Mouse (Mus musculus) MEL (cell line): ENCODE measurements at regions not wholly inside any gene's neighbourhood (a gene's known extent, or its start where the extent isn't known, plus 50 kb on each side); places are given as distances from the start of the nearest gene placed in this dataset.

Experiments
- DNase-seq: peaks from one replicate; pipeline ENCODE4 v3.0.0; 2011; ENCODE audit warnings: low read depth, low spot score
- H3K27ac ChIP-seq: 2 replicates; pipeline ENCODE4 v1.5.1; 2012; ENCODE audit warnings: low read depth, mild to moderate bottlenecking, control low read depth, low read length, moderate library complexity; ENCODE audit not compliant: control insufficient read depth
- H3K27me3 ChIP-seq, 2 experiments: fragments of 150-350 bp in 1 of 2; sonication (generic) in 1 of 2; 2 replicates each; pipeline ENCODE4 v1.6.1; 2012; ENCODE audit warnings: low read length in 2 of 2, mild to moderate bottlenecking in 2 of 2, improper control_type of control experiment in 1 of 2, moderate library complexity in 1 of 2; ENCODE audit not compliant: insufficient read depth in 2 of 2, control insufficient read depth in 1 of 2
- H3K36me3 ChIP-seq, 2 experiments: 2 replicates each; pipeline ENCODE4 v1.6.1; 2012 to 2014; ENCODE audit warnings: low read length in 2 of 2, improper control_type of control experiment in 1 of 2, inconsistent platforms in 1 of 2, mild to moderate bottlenecking in 1 of 2; ENCODE audit not compliant: insufficient read depth in 2 of 2, control insufficient read depth in 1 of 2
- H3K4me1 ChIP-seq, 2 experiments: fragments of 150-350 bp in 1 of 2; sonication (generic) in 1 of 2; 2 replicates each; pipeline ENCODE4 v1.6.1; 2012; ENCODE audit warnings: low read length in 2 of 2, improper control_type of control experiment in 1 of 2, mild to moderate bottlenecking in 1 of 2; ENCODE audit not compliant: insufficient read depth in 2 of 2, control insufficient read depth in 1 of 2
- H3K4me3 ChIP-seq, 2 experiments: fragments of 150-350 bp in 1 of 2; sonication (generic) in 1 of 2; 2 replicates each; pipeline ENCODE4 v1.5.1; 2012; ENCODE audit warnings: low read depth in 2 of 2, low read length in 2 of 2, mild to moderate bottlenecking in 2 of 2, moderate library complexity in 2 of 2, control low read depth in 1 of 2, improper control_type of control experiment in 1 of 2; ENCODE audit not compliant: control insufficient read depth in 1 of 2, insufficient read depth in 1 of 2
- H3K79me2 ChIP-seq: 2 replicates; pipeline ENCODE4 v1.6.1; 2012; ENCODE audit warnings: mild to moderate bottlenecking, low read length, moderate library complexity; ENCODE audit not compliant: control insufficient read depth, poor library complexity, insufficient read depth
- H3K9ac ChIP-seq: 2 replicates; pipeline ENCODE4 v1.6.1; 2012; ENCODE audit warnings: low read depth, mild to moderate bottlenecking, control low read depth, low read length, moderate library complexity; ENCODE audit not compliant: control insufficient read depth, poor library complexity, severe bottlenecking
- H3K9me3 ChIP-seq: fragments of 150-350 bp; sonication (generic); replicated peaks from 2 replicates; pipeline ENCODE4 v1.6.1; 2012; ENCODE audit warnings: mild to moderate bottlenecking, low read length, improper control_type of control experiment, moderate library complexity; ENCODE audit not compliant: insufficient read depth
- BHLHE40 ChIP-seq: IDR thresholded peaks from 2 replicates; pipeline ENCODE4 v1.6.1; 2012; ENCODE audit warnings: low read depth, mild to moderate bottlenecking, inconsistent platforms, low read length, improper control_type of control experiment, borderline replicate concordance
- CTCF ChIP-seq, 3 experiments: IDR thresholded peaks in 2 of 3; conservative IDR thresholded peaks in 1 of 3; 2 replicates each; pipeline ENCODE4 v1.5.1; 2011 to 2012; ENCODE audit warnings: low read length in 3 of 3, low read depth in 2 of 3, mild to moderate bottlenecking in 2 of 3, improper control_type of control experiment in 1 of 3, inconsistent platforms in 1 of 3, mixed read lengths in 1 of 3, moderate library complexity in 1 of 3; ENCODE audit not compliant: control insufficient read depth in 1 of 3, insufficient read depth in 1 of 3, poor library complexity in 1 of 3, severe bottlenecking in 1 of 3
- EP300 ChIP-seq, 2 experiments: IDR thresholded peaks; 2 replicates each; pipeline ENCODE4 v1.6.1; 2011; ENCODE audit warnings: improper control_type of control experiment in 2 of 2, low read length in 2 of 2, low read depth in 1 of 2, mild to moderate bottlenecking in 1 of 2
- ETS1 ChIP-seq: IDR thresholded peaks from 2 replicates; pipeline ENCODE4 v1.6.1; 2012; ENCODE audit warnings: low read depth, mild to moderate bottlenecking, inconsistent platforms, low read length, improper control_type of control experiment, moderate library complexity
- GABPA ChIP-seq: IDR thresholded peaks from 2 replicates; pipeline ENCODE4 v1.6.1; 2012; ENCODE audit warnings: low read depth, mild to moderate bottlenecking, inconsistent platforms, low read length, improper control_type of control experiment, moderate library complexity
- GATA1 ChIP-seq: IDR thresholded peaks from 2 replicates; pipeline ENCODE4 v1.6.1; 2011; ENCODE audit warnings: low read depth, low read length, improper control_type of control experiment
- KAT2A ChIP-seq: conservative IDR thresholded peaks from 2 replicates; pipeline ENCODE4 v1.6.1; 2012; ENCODE audit warnings: low read depth, low read length, improper control_type of control experiment, inconsistent platforms
- MAFK ChIP-seq: IDR thresholded peaks from 2 replicates; pipeline ENCODE4 v1.6.1; 2011; ENCODE audit warnings: low read depth, mild to moderate bottlenecking, low read length, improper control_type of control experiment, borderline replicate concordance
- MAZ ChIP-seq: IDR thresholded peaks from 2 replicates; pipeline ENCODE4 v1.6.1; 2012; ENCODE audit warnings: low read depth, mild to moderate bottlenecking, inconsistent platforms, low read length, improper control_type of control experiment
- MEF2A ChIP-seq: IDR thresholded peaks from 2 replicates; pipeline ENCODE4 v1.6.1; 2014; ENCODE audit warnings: low read depth, mild to moderate bottlenecking, inconsistent platforms, low read length, improper control_type of control experiment; ENCODE audit not compliant: poor library complexity, insufficient replicate concordance, severe bottlenecking; ENCODE audit errors: extremely low read depth
- MYB ChIP-seq: IDR thresholded peaks from 2 replicates; pipeline ENCODE4 v1.6.1; 2011; ENCODE audit warnings: mild to moderate bottlenecking, low read depth, low read length, improper control_type of control experiment
- MYC ChIP-seq: IDR thresholded peaks from 2 replicates; pipeline ENCODE4 v1.6.1; 2011; ENCODE audit warnings: low read depth, mild to moderate bottlenecking, low read length, improper control_type of control experiment, moderate library complexity
- NELFE ChIP-seq: IDR thresholded peaks from 2 replicates; pipeline ENCODE4 v1.6.1; 2011; ENCODE audit warnings: low read depth, low read length, improper control_type of control experiment
- POLR2A ChIP-seq, 2 experiments: IDR thresholded peaks; 2 replicates each; pipeline ENCODE4 v1.6.1; 2011 to 2012; ENCODE audit warnings: low read length in 2 of 2, mild to moderate bottlenecking in 2 of 2, control low read depth in 1 of 2, improper control_type of control experiment in 1 of 2, low read depth in 1 of 2, moderate library complexity in 1 of 2; ENCODE audit not compliant: control insufficient read depth in 1 of 2, insufficient read depth in 1 of 2, poor library complexity in 1 of 2
- POLR2AphosphoS5 ChIP-seq: IDR thresholded peaks from 2 replicates; pipeline ENCODE4 v1.6.1; 2012; ENCODE audit warnings: low read depth, borderline replicate concordance, mild to moderate bottlenecking, inconsistent platforms, low read length, moderate library complexity, mixed read lengths
- RCOR1 ChIP-seq: IDR thresholded peaks from 2 replicates; pipeline ENCODE4 v1.6.1; 2012; ENCODE audit warnings: low read depth, mild to moderate bottlenecking, inconsistent platforms, low read length, improper control_type of control experiment
- SIN3A ChIP-seq: IDR thresholded peaks from 2 replicates; pipeline ENCODE4 v1.6.1; 2012; ENCODE audit warnings: low read length, improper control_type of control experiment, inconsistent platforms
- SMC3 ChIP-seq: IDR thresholded peaks from 2 replicates; pipeline ENCODE4 v1.6.1; 2011; ENCODE audit warnings: low read depth, low read length, improper control_type of control experiment
- TAL1 ChIP-seq: IDR thresholded peaks from 2 replicates; pipeline ENCODE4 v1.6.1; 2012; ENCODE audit warnings: mild to moderate bottlenecking, inconsistent platforms, low read length, moderate library complexity, mixed read lengths
- USF1 ChIP-seq: IDR thresholded peaks from 2 replicates; pipeline ENCODE4 v1.6.1; 2014; ENCODE audit warnings: low read depth, mild to moderate bottlenecking, inconsistent platforms, low read length, improper control_type of control experiment, moderate library complexity
- USF2 ChIP-seq, 2 experiments: IDR thresholded peaks; 2 replicates each; pipeline ENCODE4 v1.6.1; 2011 to 2012; ENCODE audit warnings: improper control_type of control experiment in 2 of 2, low read length in 2 of 2, borderline replicate concordance in 1 of 2, inconsistent platforms in 1 of 2, low read depth in 1 of 2, mild to moderate bottlenecking in 1 of 2; ENCODE audit not compliant: insufficient read depth in 1 of 2
- ZC3H11A ChIP-seq: IDR thresholded peaks from 2 replicates; pipeline ENCODE4 v1.6.1; 2012; ENCODE audit warnings: low read depth, mild to moderate bottlenecking, inconsistent platforms, low read length, improper control_type of control experiment
- ZKSCAN1 ChIP-seq: IDR thresholded peaks from 2 replicates; pipeline ENCODE4 v1.6.1; 2012; ENCODE audit warnings: low read depth, mild to moderate bottlenecking, inconsistent platforms, low read length, improper control_type of control experiment, moderate library complexity
- ZNF384 ChIP-seq: IDR thresholded peaks from 2 replicates; pipeline ENCODE4 v1.6.1; 2012; ENCODE audit warnings: low read depth, mild to moderate bottlenecking, inconsistent platforms, low read length, improper control_type of control experiment

DNA sequence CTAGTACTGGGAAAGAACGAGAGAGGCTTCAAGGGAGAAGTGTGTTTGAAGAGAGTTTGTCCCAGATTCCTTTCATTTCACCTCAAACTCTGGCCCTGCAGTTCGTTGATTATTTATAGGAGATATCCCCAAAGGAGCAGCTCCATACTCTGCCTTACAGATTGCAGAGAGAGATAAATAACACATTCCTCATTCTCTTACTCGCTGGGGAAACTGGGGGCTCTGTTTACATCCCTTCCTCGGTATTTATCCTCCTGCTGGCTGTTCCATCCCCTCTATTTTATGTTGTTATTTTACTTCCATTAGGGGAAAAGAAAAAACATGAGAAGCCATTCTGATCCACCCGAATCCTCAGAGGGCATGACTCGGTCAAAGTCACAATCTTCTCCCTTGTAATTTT lies 447.5 kb upstream of the Pappa start:
- no peaks in the 10 kb centered on the region for H3K27me3 ChIP-seq
- no peak overlapping the region for H3K9ac ChIP-seq
- TF ChIP-seq SMC3 (no peak), SIN3A (no peak), CTCF (IDR thresholded peaks at IDR 0.05 in 2 of 3, conservative IDR thresholded peaks at IDR 0.05 in 1 of 3; ENCODE audit: control insufficient read depth in 1 of 3, insufficient read depth in 1 of 3, low read depth in 2 of 3, low read length in 3 of 3, poor library complexity in 1 of 3, severe bottlenecking in 1 of 3) (no peak), KAT2A (no peak), ZKSCAN1 (no peak), ETS1 (no peak), MEF2A (no peak), MYB (no peak), MYC (no peak)
- no peaks in the 10 kb centered on the region for H3K79me2 ChIP-seq
- H3K4me3 ChIP-seq: no peak overlapping the region
- no peaks in the 10 kb centered on the region for H3K4me1 ChIP-seq
- no peaks in the 10 kb centered on the region for H3K36me3 ChIP-seq
- DNase-seq: no peak
- no peak overlapping the region for H3K27ac ChIP-seq
- no peaks in the 10 kb centered on the region for H3K9me3 ChIP-seq

DNA sequence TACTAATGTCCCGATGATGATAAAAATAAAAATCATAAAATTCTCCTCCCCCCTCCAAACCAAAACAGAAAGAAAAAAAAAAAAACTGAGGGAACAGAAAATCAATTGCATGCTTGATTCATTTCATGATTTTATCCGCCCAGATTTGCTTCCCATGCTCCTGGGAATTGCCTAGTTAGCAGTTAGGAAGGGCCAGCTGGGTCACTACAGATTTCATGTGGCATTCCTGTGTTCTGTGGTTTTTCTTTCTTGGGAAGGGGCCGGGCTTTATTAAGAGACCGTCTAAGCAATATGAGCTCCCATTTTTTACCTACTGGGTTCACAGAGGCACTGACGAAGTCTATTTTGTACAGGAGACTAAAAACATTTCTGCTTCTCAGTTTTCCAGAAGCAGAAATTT lies 447.1 kb upstream of the Pappa start:
- Histone ChIP-seq H3K4me1 (no peaks in the 10 kb centered on the region), H3K4me3 (no peak overlapping the region), H3K9me3 (no peaks in the 10 kb centered on the region), H3K27me3 (no peaks in the 10 kb centered on the region), H3K9ac (no peak overlapping the region), H3K79me2 (no peaks in the 10 kb centered on the region), H3K36me3 (no peaks in the 10 kb centered on the region), H3K27ac (no peak overlapping the region)
- no peak for DNase-seq
- no peak for TF ChIP-seq ETS1
- no peak for TF ChIP-seq RCOR1
- no peak for TF ChIP-seq GABPA
- TF ChIP-seq ZC3H11A: no peak
- no peak for TF ChIP-seq POLR2AphosphoS5
- no peak for TF ChIP-seq BHLHE40
- TF ChIP-seq EP300 (IDR thresholded peaks at IDR 0.05; ENCODE audit: low read depth in 1 of 2, low read length in 2 of 2): no peak
- no peak for TF ChIP-seq GATA1
- TF ChIP-seq ZKSCAN1: no peak
- TF ChIP-seq TAL1: no peak
- TF ChIP-seq SIN3A: no peak
- no peak for TF ChIP-seq MYB
- TF ChIP-seq USF2 (IDR thresholded peaks at IDR 0.05; ENCODE audit: borderline replicate concordance in 1 of 2, insufficient read depth in 1 of 2, low read depth in 1 of 2, low read length in 2 of 2): no peak
- no peak for TF ChIP-seq MYC
- no peak for TF ChIP-seq MAFK
- TF ChIP-seq MAZ: no peak
- TF ChIP-seq POLR2A (IDR thresholded peaks at IDR 0.05; ENCODE audit: control insufficient read depth in 1 of 2, insufficient read depth in 1 of 2, low read depth in 1 of 2, low read length in 2 of 2, poor library complexity in 1 of 2): no peak
- no peak for TF ChIP-seq ZNF384
- TF ChIP-seq NELFE: no peak
- TF ChIP-seq USF1: no peak
